ENCODE assay signal across 8 mouse cellular contexts in the genomic region with DNA sequence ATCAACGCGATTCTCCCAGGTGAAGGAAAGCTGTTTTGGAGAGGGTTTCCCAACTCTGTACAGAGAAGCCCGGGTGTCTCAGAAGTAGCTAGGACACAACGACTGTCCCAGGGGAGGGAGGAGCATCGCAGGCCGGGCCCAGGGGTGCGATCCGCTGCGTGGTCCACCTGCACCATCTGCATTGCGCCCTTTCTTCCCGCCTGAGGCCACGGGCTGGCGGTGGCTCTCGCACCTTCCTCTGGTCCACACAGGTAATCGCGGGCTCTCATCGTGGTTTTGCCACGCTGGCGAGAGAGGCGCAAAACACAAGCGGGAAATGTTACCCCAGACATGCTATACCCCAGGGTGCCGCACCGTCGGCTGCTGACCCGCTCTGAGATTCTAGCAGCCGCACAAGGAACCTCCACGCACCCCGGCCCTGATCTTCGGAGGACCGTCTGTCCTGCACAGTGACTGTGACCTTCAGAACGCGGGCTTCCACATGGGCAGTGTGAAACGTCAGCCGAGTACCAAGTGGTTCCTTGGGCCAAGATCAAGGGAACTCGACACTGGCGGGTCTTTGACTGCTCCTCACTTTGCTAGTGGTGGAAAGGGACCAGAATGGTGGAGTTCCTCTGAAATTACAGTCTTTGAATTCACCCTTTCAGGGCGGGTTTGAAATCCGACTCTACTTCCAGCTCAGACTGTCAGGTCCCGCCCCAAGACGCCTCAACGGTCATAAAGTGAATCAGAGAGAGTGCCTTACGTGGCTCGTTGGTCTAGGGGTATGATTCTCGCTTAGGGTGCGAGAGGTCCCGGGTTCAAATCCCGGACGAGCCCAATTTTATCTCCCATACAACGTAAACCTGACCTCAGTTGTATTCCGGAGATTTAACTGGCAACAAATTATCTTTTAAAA. TPM values are rescaled to one million over a fixed set of nuclear protein-coding genes. Genes with fewer than 3 reads are reported as not detected.
A peak's percentile ranks its signal among the peaks of the same experiment; 100 is the strongest.
DNase-seq lines count a peak whose midpoint lies in the region; ATAC-seq and TF ChIP-seq lines count a peak whose summit lies in the region.

No protein-coding gene starts in this region.

- H3K9ac ChIP-seq in heart, embryonic 14.5 days (ENCODE audit: low read length), result peak overlapping the region; percentile 78
- H3K9ac ChIP-seq in kidney, postnatal 0 days (ENCODE audit: low read depth, low read length), result peak overlapping the region; percentile 54
- H3K9ac ChIP-seq in liver, embryonic 16.5 days (ENCODE audit: low read depth, low read length), result peak overlapping the region; percentile 76

- DNase-seq in adrenal gland, postnatal 36 days, result peak; percentile 77 to 83
- DNase-seq in kidney, postnatal 0 days (ENCODE audit: low spot score), result peak; percentile 78
- peak; percentile 94 for DNase-seq in neural tube, embryonic 10.5 days (ENCODE audit: extremely low spot score, low spot score)

- peaks cover 4 to 6% of the 10 kb centered on the region in 2 experiments; a peak in 2 of 4 replicates for H3K4me1 ChIP-seq in heart, embryonic 14.5 days (ENCODE audit: control insufficient read depth in 2 of 2, insufficient read depth in 2 of 2, low read length in 2 of 2)
- H3K4me1 ChIP-seq in kidney, postnatal 0 days (replicated peaks; ENCODE audit: insufficient read depth, low read length), result no peaks in the 10 kb centered on the region
- H3K4me1 ChIP-seq in liver, embryonic 16.5 days (ENCODE audit: control insufficient read depth, low read depth, low read length), result peaks cover 32% of the 10 kb centered on the region
- H3K4me1 ChIP-seq in testis, adult 2 months (ENCODE audit: control insufficient read depth, insufficient read depth, low read length), result peaks cover 8% of the 10 kb centered on the region

- TF ChIP-seq CTCF in kidney, postnatal 0 days (IDR thresholded peaks at IDR 0.05; ENCODE audit: low read depth), result no peak
- TF ChIP-seq CTCF in testis, adult 2 months (IDR thresholded peaks at IDR 0.05; ENCODE audit: control insufficient read depth, insufficient read depth, insufficient replicate concordance, low read depth, low read length), result no peak

- 2% methylated on average over 50 of the region's 50 CpGs for WGBS in heart, embryonic 14.5 days
- under 1% methylated on average over 50 of the region's 50 CpGs for WGBS in kidney, postnatal 0 days
- WGBS in liver, embryonic 16.5 days (ENCODE audit: insufficient replicate concordance), result under 1% methylated on average over 50 of the region's 50 CpGs

- H3K27me3 ChIP-seq in heart, embryonic 14.5 days (ENCODE audit: control insufficient read depth, insufficient read depth, low read length), result no peaks in the 10 kb centered on the region
- no peaks in the 10 kb centered on the region for H3K27me3 ChIP-seq in kidney, postnatal 0 days (ENCODE audit: insufficient read depth, low read length)
- no peaks in the 10 kb centered on the region for H3K27me3 ChIP-seq in liver, embryonic 16.5 days (ENCODE audit: control insufficient read depth, insufficient read depth, low read depth, low read length)
- H3K27me3 ChIP-seq in testis, adult 2 months (ENCODE audit: control insufficient read depth, insufficient read depth, low read length), result no peaks in the 10 kb centered on the region

- TF ChIP-seq POLR2A in testis, adult 2 months (IDR thresholded peaks at IDR 0.05; ENCODE audit: control insufficient read depth, low read depth, low read length), result no peak

- no peaks in the 10 kb centered on the region for H3K36me3 ChIP-seq in heart, embryonic 14.5 days (ENCODE audit: control insufficient read depth, insufficient read depth, low read length)
- no peaks in the 10 kb centered on the region for H3K36me3 ChIP-seq in kidney, postnatal 0 days (ENCODE audit: insufficient read depth, low read length)
- H3K36me3 ChIP-seq in liver, embryonic 16.5 days (ENCODE audit: control insufficient read depth, insufficient read depth), result no peaks in the 10 kb centered on the region
- no peaks in the 10 kb centered on the region for H3K36me3 ChIP-seq in testis, adult 2 months (ENCODE audit: control insufficient read depth, insufficient read depth, low read length)

- H3K27ac ChIP-seq in heart, embryonic 14.5 days (replicated peaks in 1 of 2; ENCODE audit: control insufficient read depth in 1 of 2, insufficient read depth in 1 of 2, low read depth in 2 of 2, low read length in 2 of 2), result peak overlapping the region; percentile 44 to 74
- H3K27ac ChIP-seq in kidney, postnatal 0 days, result no peak overlapping the region
- H3K27ac ChIP-seq in liver, embryonic 16.5 days (ENCODE audit: low read length), result peak overlapping the region; percentile 75
- H3K27ac ChIP-seq in testis, adult 2 months (ENCODE audit: control insufficient read depth, insufficient read depth, low read depth, low read length), result no peak overlapping the region

- H3K4me3 ChIP-seq in heart, embryonic 14.5 days (ENCODE audit: control insufficient read depth in 1 of 2, insufficient read depth in 1 of 2, low read depth in 1 of 2, low read length in 2 of 2), result peak overlapping the region; percentile 55 to 56
- H3K4me3 ChIP-seq in kidney, postnatal 0 days (replicated peaks; ENCODE audit: low read depth, low read length), result peak overlapping the region; percentile 58
- peak overlapping the region; percentile 70 for H3K4me3 ChIP-seq in liver, embryonic 16.5 days (ENCODE audit: low read depth, low read length)
- H3K4me3 ChIP-seq in testis, adult 2 months (ENCODE audit: control insufficient read depth, low read depth, low read length), result peak overlapping the region; percentile 51

- no peaks in the 10 kb centered on the region for H3K9me3 ChIP-seq in heart, embryonic 14.5 days (ENCODE audit: control insufficient read depth, low read length)
- H3K9me3 ChIP-seq in kidney, postnatal 0 days (replicated peaks; ENCODE audit: low read length), result no peaks in the 10 kb centered on the region
- no peaks in the 10 kb centered on the region for H3K9me3 ChIP-seq in liver, embryonic 16.5 days (replicated peaks; ENCODE audit: control insufficient read depth, low read length)

- peak overlapping the region; percentile 83 for H3K4me2 ChIP-seq in heart, embryonic 14.5 days (ENCODE audit: low read length)
- peak overlapping the region; percentile 87 for H3K4me2 ChIP-seq in kidney, postnatal 0 days (ENCODE audit: low read length)
- peak overlapping the region; percentile 93 for H3K4me2 ChIP-seq in liver, embryonic 16.5 days (ENCODE audit: low read depth, low read length)

- ATAC-seq in CD4-positive, CD25-positive, alpha-beta regulatory T cell, adult 4 months, result peak; percentile 61
- peak; percentile 69 for ATAC-seq in erythroid progenitor cell, adult 5-6 weeks (replicated peaks; ENCODE audit: low FRiP score, poor library complexity, severe bottlenecking)
- ATAC-seq in heart, embryonic 14.5 days (ENCODE audit: insufficient number of reproducible peaks, insufficient read depth, low FRiP score, low read depth), result peak; percentile 58; the same call in 1 of the 2 replicates
- peak; percentile 76 for ATAC-seq in kidney, postnatal 0 days (replicated peaks; ENCODE audit: low FRiP score, low read depth)
- ATAC-seq in liver, embryonic 16.5 days (ENCODE audit: low read depth), result peak; percentile 74

RNA-seq across cellular contexts. Expression of a gene that starts 18.4 kb away (rescaled TPM):
- polyA plus RNA-seq in CD4-positive, CD25-positive, alpha-beta regulatory T cell, adult 4 months (2017; shearing (Covaris generic)), result 10 to 100 TPM; 55.9 to 66.9 TPM
- total RNA-seq in adrenal gland, postnatal 36 days (2021), result 100 to 1,000 TPM in 1 of 2 experiments, 10 to 100 TPM in 1; 88.9 to 109 TPM
- total RNA-seq in erythroid progenitor cell, adult 5-6 weeks (2015; ENCODE audit: low replicate concordance), result 35.0 and 53.2 TPM in 2 replicates
- total RNA-seq in erythroid progenitor cell, adult 5-6 weeks (2017; ENCODE audit: low replicate concordance), result 90.9 and 107 TPM in 2 replicates
- polyA plus RNA-seq in heart, embryonic 14.5 days (2014; fragmentation: Nextera tagmentation; extraction: Ambion mirVana), result 60.7 and 62.8 TPM in 2 replicates
- polyA plus RNA-seq in kidney, postnatal 0 days (2015; fragmentation: Nextera tagmentation; extraction: Ambion mirVana), result 56.2 and 60.3 TPM in 2 replicates
- 19.0 and 20.0 TPM in 2 replicates for polyA plus RNA-seq in liver, embryonic 16.5 days (2015; fragmentation: Nextera tagmentation; extraction: Ambion mirVana)
- polyA plus RNA-seq in testis, adult 2 months (2012; rRNA removed), result 83.2 and 87.8 TPM in 2 replicates

RNA-seq across cellular contexts. Expression of a gene that starts 37.6 kb away (rescaled TPM):
- 1 to 10 TPM; 1.7 to 2.4 TPM for polyA plus RNA-seq in CD4-positive, CD25-positive, alpha-beta regulatory T cell, adult 4 months (2017; shearing (Covaris generic))
- total RNA-seq in adrenal gland, postnatal 36 days (2021), result 1,000 to 10,000 TPM in 1 of 2 experiments, 100 to 1,000 TPM in 1; 736 to 1,311 TPM
- total RNA-seq in erythroid progenitor cell, adult 5-6 weeks (2015; ENCODE audit: low replicate concordance), result not detected in 2 replicates
- total RNA-seq in erythroid progenitor cell, adult 5-6 weeks (2017; ENCODE audit: low replicate concordance), result 0.51 and 3.9 TPM in 2 replicates
- 7.7 and 8.6 TPM in 2 replicates for polyA plus RNA-seq in heart, embryonic 14.5 days (2014; fragmentation: Nextera tagmentation; extraction: Ambion mirVana)
- 0.76 and 0.88 TPM in 2 replicates for polyA plus RNA-seq in kidney, postnatal 0 days (2015; fragmentation: Nextera tagmentation; extraction: Ambion mirVana)
- 3.0 TPM in 2 replicates for polyA plus RNA-seq in liver, embryonic 16.5 days (2015; fragmentation: Nextera tagmentation; extraction: Ambion mirVana)
- polyA plus RNA-seq in testis, adult 2 months (2012; rRNA removed), result 17.9 and 19.9 TPM in 2 replicates

RNA-seq across cellular contexts. Expression of a gene that starts 49.9 kb away (rescaled TPM):
- polyA plus RNA-seq in CD4-positive, CD25-positive, alpha-beta regulatory T cell, adult 4 months (2017; shearing (Covaris generic)), result 100 to 1,000 TPM; 177 to 260 TPM
- total RNA-seq in adrenal gland, postnatal 36 days (2021), result 100 to 1,000 TPM; 743 to 842 TPM
- total RNA-seq in erythroid progenitor cell, adult 5-6 weeks (2015; ENCODE audit: low replicate concordance), result 34.2 and 67.1 TPM in 2 replicates
- total RNA-seq in erythroid progenitor cell, adult 5-6 weeks (2017; ENCODE audit: low replicate concordance), result 9.3 and 17.5 TPM in 2 replicates
- 1,752 and 1,832 TPM in 2 replicates for polyA plus RNA-seq in heart, embryonic 14.5 days (2014; fragmentation: Nextera tagmentation; extraction: Ambion mirVana)
- 1,354 and 1,434 TPM in 2 replicates for polyA plus RNA-seq in kidney, postnatal 0 days (2015; fragmentation: Nextera tagmentation; extraction: Ambion mirVana)
- polyA plus RNA-seq in liver, embryonic 16.5 days (2015; fragmentation: Nextera tagmentation; extraction: Ambion mirVana), result 397 and 419 TPM in 2 replicates
- polyA plus RNA-seq in testis, adult 2 months (2012; rRNA removed), result 361 and 448 TPM in 2 replicates

RNA-seq across cellular contexts. Expression of a gene that starts 56.0 kb away (rescaled TPM):
- polyA plus RNA-seq in CD4-positive, CD25-positive, alpha-beta regulatory T cell, adult 4 months (2017; shearing (Covaris generic)), result 10 to 100 TPM; 18.4 to 30.4 TPM
- total RNA-seq in adrenal gland, postnatal 36 days (2021), result 10 to 100 TPM; 54.2 to 54.9 TPM
- total RNA-seq in erythroid progenitor cell, adult 5-6 weeks (2015; ENCODE audit: low replicate concordance), result 47.8 and 48.7 TPM in 2 replicates
- total RNA-seq in erythroid progenitor cell, adult 5-6 weeks (2017; ENCODE audit: low replicate concordance), result 64.4 and 73.0 TPM in 2 replicates
- 28.9 and 30.7 TPM in 2 replicates for polyA plus RNA-seq in heart, embryonic 14.5 days (2014; fragmentation: Nextera tagmentation; extraction: Ambion mirVana)
- polyA plus RNA-seq in kidney, postnatal 0 days (2015; fragmentation: Nextera tagmentation; extraction: Ambion mirVana), result 26.5 and 26.6 TPM in 2 replicates
- 15.3 and 16.3 TPM in 2 replicates for polyA plus RNA-seq in liver, embryonic 16.5 days (2015; fragmentation: Nextera tagmentation; extraction: Ambion mirVana)
- polyA plus RNA-seq in testis, adult 2 months (2012; rRNA removed), result 9.9 and 15.0 TPM in 2 replicates

Comparison
In these comparisons a context has a peak if more than half of its experiments do, and no peak if none do; other contexts are left out.
1. H3K27ac ChIP-seq: peak in heart, embryonic 14.5 days (2 of 2) and liver, embryonic 16.5 days (single experiment); none in kidney, postnatal 0 days (single experiment) and testis, adult 2 months (single experiment).
2. Peak in every context shown above with its lines, with median percentiles within 50 percentile points of each other: ATAC-seq, DNase-seq, H3K4me2 ChIP-seq, H3K4me3 ChIP-seq and H3K9ac ChIP-seq.